Mouse (Mus musculus) small intestine, adult 2 months (tissue): ENCODE results near the gene Ttc25.

ENCODE experiments used
- CTCF ChIP-seq: fragments of 200-500 bp; IDR thresholded peaks from 2 replicates; pipeline ENCODE4 v1.5.1; 2012; ENCODE audit warnings: low read depth, mild to moderate bottlenecking, control low read depth, inconsistent platforms, low read length, moderate library complexity, mixed read lengths; ENCODE audit not compliant: insufficient replicate concordance, insufficient read length; ENCODE audit errors: extremely low read depth
- POLR2A ChIP-seq: fragments of 200-500 bp; IDR thresholded peaks from 2 replicates; pipeline ENCODE4 v1.6.1; 2012; ENCODE audit warnings: low read depth, mild to moderate bottlenecking, control low read depth, inconsistent platforms, low read length, moderate library complexity

DNA sequence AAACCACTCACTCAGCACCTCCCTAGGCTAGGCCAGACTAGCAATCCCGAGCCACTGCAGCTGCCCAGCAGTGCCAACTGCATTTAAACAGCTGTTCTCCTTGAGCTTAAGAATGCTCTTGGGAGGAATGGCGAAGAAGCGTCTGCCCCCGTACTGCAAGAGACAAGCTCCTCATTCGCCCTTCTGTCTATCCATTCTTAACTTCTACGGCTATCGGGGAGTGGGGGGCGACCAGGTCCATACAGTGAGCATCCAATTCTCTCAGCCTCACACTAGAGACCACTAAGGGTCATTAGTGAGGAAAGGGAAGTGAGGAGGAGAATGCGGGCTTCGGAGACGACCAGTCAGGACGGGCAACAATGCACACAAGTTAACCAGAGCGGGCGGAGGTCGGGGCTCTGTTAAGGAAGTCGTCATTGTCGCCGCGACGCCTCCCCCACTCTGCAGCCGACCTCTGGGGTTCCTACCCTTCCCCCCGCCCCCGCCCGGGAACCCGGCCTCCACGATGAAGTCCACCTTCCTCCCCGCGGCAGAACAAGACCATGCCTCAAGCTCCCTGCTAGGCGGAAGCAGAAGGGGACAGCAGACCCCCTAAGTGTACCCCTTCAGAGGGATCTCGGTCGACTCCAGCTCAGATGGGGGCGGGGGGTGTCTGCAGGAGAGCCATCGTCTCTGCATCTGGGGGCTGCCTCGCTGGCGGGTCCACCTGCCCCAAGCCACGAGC, 73.5 kb downstream of the Ttc25 start, which contains the start of gene Nkiras2:
- TF ChIP-seq POLR2A (no peak), CTCF (no peak)
